Mouse (Mus musculus) megakaryocyte, embryonic 14.5 days (primary cell): Measurements from ENCODE around the gene Adap2.

Experiments used
- FLI1 ChIP-seq: IDR thresholded peaks from 2 replicates; pipeline ENCODE4 v1.6.1; 2012; ENCODE audit warnings: low read length, inconsistent platforms, mixed read lengths
- GATA1 ChIP-seq: IDR thresholded peaks from 3 replicates; pipeline ENCODE4 v1.6.1; 2012; ENCODE audit warnings: mixed read lengths, low read length, inconsistent platforms, borderline replicate concordance

DNA sequence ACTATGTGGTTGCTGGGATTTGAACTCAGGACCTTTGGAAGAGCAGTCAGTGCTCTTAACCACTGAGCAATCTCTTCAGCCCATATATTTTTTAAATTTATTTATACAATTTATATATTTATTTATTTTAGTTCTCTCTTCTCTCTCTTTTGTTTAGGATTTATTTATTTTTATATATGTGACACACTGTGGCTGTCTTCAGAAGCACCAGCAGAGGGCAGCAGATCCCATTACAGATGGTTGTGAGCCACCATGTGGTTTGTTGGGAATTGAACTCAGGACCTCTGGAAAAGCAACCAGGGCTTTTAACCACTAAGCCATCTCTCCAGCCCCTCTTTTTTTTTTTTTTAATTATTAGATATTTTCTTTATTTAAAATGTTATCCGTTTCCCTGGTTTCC, 46.4 kb downstream of the Adap2 start:
- TF ChIP-seq GATA1 (no peak), FLI1 (no peak)
